9 mouse cellular contexts compared by ENCODE assay signal in the genomic region with DNA sequence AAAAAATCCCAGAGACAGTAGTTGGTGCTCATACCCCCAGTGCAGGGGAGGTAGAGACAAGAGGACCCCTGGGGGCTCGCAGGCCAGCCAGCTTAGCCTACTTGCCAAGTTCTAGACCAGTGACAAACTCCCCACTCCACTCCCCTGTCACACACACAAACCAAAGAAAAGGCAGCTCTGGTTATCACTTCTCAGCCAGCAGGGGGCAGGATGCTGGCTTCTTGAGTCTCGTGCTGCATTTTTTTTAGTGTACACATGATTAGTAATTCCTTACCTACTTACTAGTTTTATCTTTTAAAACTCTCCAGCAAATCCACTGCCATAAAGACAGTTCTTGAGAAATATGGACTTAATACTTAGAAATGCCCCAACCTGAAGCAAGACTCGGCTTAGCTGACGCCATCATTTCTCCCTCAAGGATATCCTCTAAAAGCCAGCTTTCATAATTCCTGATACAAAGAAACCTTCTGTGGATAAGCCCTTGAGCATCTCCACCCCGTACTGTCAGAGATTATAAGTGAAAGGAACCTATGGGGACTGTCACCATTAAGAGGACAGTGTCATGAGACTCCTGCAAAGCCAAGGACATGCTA. TPM values are rescaled to one million over a fixed set of nuclear protein-coding genes. Genes with fewer than 3 reads are reported as not detected.
DNase-seq lines count a peak whose midpoint lies in the region; ATAC-seq lines count a peak whose summit lies in the region.
"Had no signal": no experiment of that assay in that cellular context is flagged by ENCODE, and none has a peak within 500 bp of the region (broad histone marks: within the 10 kb centered on the region; RNA-seq: fewer than 3 reads in every experiment).

No protein-coding gene starts in this region.

- H3K36me3 ChIP-seq in heart, embryonic 12.5 days = 0 out of 2 replicates have a peak, but pooled peaks cover 3% of the 10 kb centered on the region

- 62% methylated on average over 5 of the region's 5 CpGs for WGBS in heart, embryonic 12.5 days

- no peaks in the 10 kb centered on the region for H3K27me3 ChIP-seq in heart, embryonic 12.5 days (replicated peaks)
- H3K27me3 ChIP-seq: hindbrain, embryonic 15.5 days had no signal

- H3K4me3 ChIP-seq in heart, embryonic 12.5 days = no peak overlapping the region
- H3K4me3 ChIP-seq: hindbrain, embryonic 15.5 days had no signal

- 0 out of 2 replicates have a peak, but pooled peaks cover 5% of the 10 kb centered on the region for H3K9me3 ChIP-seq in heart, embryonic 12.5 days (replicated peaks)
- H3K9me3 ChIP-seq: hindbrain, embryonic 15.5 days had no signal

- no peak overlapping the region for H3K4me2 ChIP-seq in heart, embryonic 12.5 days
- H3K4me2 ChIP-seq: hindbrain, embryonic 15.5 days had no signal

- H3K9ac ChIP-seq in heart, embryonic 12.5 days = no peak overlapping the region
- H3K9ac ChIP-seq: hindbrain, embryonic 15.5 days had no signal

- peak; percentile 88 for DNase-seq in heart, adult 11 months
- DNase-seq in right cerebral cortex, postnatal 14 days = peak; percentile 45
- no peak for DNase-seq in right cerebral cortex, postnatal 4 days
- peak; percentile 37 for DNase-seq in adrenal gland, postnatal 25 days
- peak; percentile 48 for DNase-seq in lung, postnatal 14 days
- DNase-seq in frontal cortex, postnatal 10 days (ENCODE audit: low spot score in 2 of 2) = no peak
- DNase-seq in neural tube, embryonic 10.5 days (ENCODE audit: extremely low spot score, low spot score) = no peak

- no peak overlapping the region for H3K27ac ChIP-seq in heart, embryonic 12.5 days (ENCODE audit: poor library complexity, severe bottlenecking)
- H3K27ac ChIP-seq: hindbrain, embryonic 15.5 days had no signal

- ATAC-seq in heart, embryonic 12.5 days (ENCODE audit: insufficient number of reproducible peaks, low FRiP score) = no peak

- H3K4me1 ChIP-seq in heart, embryonic 12.5 days (replicated peaks) = peaks cover 22% of the 10 kb centered on the region

RNA-seq across cellular contexts. Expression of a gene that starts 11.6 kb away (rescaled TPM):
- polyA plus RNA-seq in heart, embryonic 12.5 days (2016; fragmentation: Nextera tagmentation; extraction: Ambion mirVana) = 25.6 and 26.1 TPM in 2 replicates
- 8.6 and 14.9 TPM in 2 replicates for total RNA-seq in adrenal gland, postnatal 25 days (2021)

Comparison
In these comparisons a context has a peak if more than half of its experiments do, and no peak if none do; other contexts are left out.
1. DNase-seq: peak in heart, adult 11 months (single experiment), right cerebral cortex, postnatal 14 days (single experiment), adrenal gland, postnatal 25 days (single experiment) and lung, postnatal 14 days (single experiment); none in right cerebral cortex, postnatal 4 days (single experiment), frontal cortex, postnatal 10 days (0 of 2) and neural tube, embryonic 10.5 days (single experiment).